Mouse (Mus musculus): ENCODE measurements around the gene Khnyn.

DNA sequence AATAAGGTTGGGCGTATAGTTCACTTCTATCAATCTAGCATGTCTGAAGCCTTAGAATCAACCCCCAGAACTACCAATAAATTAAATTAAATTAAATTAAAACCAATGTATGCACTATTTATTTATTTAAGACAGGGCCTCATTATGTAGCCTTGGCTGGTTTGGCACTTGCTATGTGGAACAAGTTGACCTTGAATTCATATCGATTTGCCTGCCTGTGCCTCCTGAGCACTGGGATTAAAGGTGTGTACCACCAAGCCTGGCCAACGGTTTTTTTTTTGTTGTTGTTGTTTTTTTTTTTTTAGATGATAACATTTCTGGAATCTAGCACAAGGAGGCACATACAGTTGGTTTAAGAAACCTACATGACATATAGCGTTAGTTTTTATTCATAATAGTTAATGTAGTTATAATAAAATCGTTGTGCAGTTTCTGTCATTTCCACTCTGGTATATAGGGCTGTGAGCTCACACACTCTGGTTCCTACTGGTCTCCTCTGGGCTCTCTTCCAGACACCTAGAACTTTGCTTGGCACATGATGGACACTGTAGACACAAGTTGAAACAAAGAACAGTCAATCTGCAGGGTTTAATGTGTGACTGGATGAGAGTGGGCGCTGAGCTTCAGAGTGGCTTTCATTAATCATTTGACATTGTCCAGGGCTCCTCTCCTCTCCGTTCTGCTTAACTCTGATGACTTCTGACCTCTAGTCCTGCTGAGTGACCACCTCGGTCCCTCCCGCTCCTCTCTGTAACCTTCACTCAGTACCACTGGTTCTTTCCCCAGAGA, 39.0 kb upstream of the Khnyn start:
- TF ChIP-seq GATA1 (IDR thresholded peaks at IDR 0.05; ENCODE audit: borderline replicate concordance, low read length) (no peak), FLI1 (IDR thresholded peaks at IDR 0.05; ENCODE audit: low read length) (no peak)

All from megakaryocyte, embryonic 14.5 days (primary cell).